Mouse (Mus musculus) left cerebral cortex, postnatal 10 days (tissue): ENCODE data around the gene C130026I21Rik. TPM values are rescaled to one million over a fixed set of nuclear protein-coding genes. Genes with fewer than 3 reads are reported as not detected.
"Not testable (repeated sequence)": the region's sequence is repeated elsewhere in the genome, so short reads cannot be mapped to it uniquely, and the experiment has no call there.

Experiments
- DNase-seq, 2 experiments: peaks; one replicate each; pipeline ENCODE4 v3.0.0; 2021 to 2022; ENCODE audit warnings: low spot score in 2 of 2, mixed read lengths in 1 of 2; ENCODE audit errors: extremely low spot score in 1 of 2
- intact Hi-C: fragments of 180-260 bp; cut with DNase I; formaldehyde crosslinking; loops from one replicate; pipeline ENCODE4 v1.15.1; 2025
- total RNA-seq, 2 experiments: library from RNA; stranded (reverse); gene quantifications; 2 replicates each; pipeline ENCODE4 v1.2.3; 2021

C130026I21Rik gene
- under 1 TPM in 1 of 2 experiments, not detected in 1; 0.69 TPM for total RNA-seq

DNA sequence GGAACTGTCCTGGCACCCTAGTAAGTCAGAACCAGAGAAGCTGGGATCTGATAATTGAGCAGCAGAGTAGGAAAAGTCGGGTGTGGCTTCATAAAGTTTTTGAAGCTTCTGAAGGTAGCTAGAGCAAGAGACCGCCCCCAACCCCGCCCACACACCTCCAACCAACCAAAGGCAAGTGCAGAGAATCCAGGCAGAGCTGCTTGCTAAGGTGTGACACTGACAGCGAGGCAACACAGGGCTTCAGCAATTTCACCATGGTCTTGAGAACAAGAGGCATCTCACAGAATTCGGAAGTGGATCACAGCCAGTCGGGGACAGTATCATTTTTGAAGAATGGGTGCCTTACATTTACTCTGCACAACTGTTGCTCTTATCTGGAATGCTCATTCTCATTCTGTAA lies at the start of gene C130026I21Rik:
TSS of gene C130026I21Rik (minus strand) at position 101 of the 400 bp plus-strand sequence.
- intact Hi-C loops, DNase-seq: not testable (repeated sequence)

- intact Hi-C loops, DNase-seq: not testable (repeated sequence)
Observed at GRCm38 (mm10) chr1:85287063-85287462, 16.7 kb upstream of the C130026I21Rik start.

DNA sequence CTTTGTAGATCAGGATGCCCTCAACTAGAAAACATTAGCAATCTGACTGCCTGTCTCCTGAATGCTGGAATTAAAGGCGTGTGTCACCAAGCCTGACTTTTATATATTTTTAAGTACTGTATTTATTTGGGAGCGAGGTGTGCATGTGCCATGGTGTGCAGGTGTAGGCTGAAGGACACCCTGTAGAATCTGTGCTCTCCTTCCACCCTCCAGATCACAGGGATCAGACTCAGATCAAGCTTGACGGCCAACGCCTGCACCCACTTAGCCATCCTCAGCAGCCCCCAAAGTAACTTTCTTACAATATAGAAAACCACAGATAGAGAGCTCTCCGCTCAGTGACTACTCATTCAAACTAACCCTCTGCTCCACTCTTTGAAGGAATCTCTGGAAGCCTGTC lies 6.1 kb upstream of the C130026I21Rik start:
- DNase-seq, intact Hi-C loops: not testable (repeated sequence)

- peak in 1 of 2 experiments; percentile 53 for DNase-seq
- intact Hi-C loops: not testable (repeated sequence)
Observed at GRCm38 (mm10) chr1:85258634-85259033, 11.7 kb downstream of the C130026I21Rik start.

DNA sequence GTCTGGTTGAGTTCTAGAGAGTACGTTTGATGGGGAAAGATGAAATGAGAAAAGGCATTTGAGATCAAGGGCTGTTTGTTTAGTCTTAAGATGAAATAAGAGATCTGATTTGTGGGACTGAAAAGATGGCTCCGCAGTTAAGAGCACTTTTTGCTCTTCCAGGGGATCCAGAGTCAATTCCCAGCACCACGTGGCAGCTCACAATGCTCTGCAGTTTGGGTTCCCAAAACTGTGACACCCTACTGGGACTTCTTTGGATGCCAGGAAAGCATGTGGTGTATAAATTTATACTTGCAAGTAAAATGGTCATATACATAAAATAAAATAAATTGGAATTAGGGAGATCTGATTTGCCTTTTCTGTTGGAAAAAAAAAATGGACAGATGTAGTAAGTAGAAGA lies 15.1 kb downstream of the C130026I21Rik start:
- intact Hi-C loops, DNase-seq: not testable (repeated sequence)

- intact Hi-C loops, DNase-seq: not testable (repeated sequence)
Observed at GRCm38 (mm10) chr1:85251211-85251610, 19.2 kb downstream of the C130026I21Rik start.

GRCm38 (mm10) chr1:85248985-85249384 lies 21.4 kb downstream of the C130026I21Rik start:
- intact Hi-C loops: not testable (repeated sequence)

GRCm38 (mm10) chr1:85246776-85247460 lies 23.4 kb downstream of the C130026I21Rik start:
- intact Hi-C loops: not testable (repeated sequence)
- DNase-seq: peak in 1 of 2 experiments; percentile 39

More at GRCm38 (mm10) chr1:85248985-85249384, 21.4 kb downstream of the C130026I21Rik start:
- peak in 1 of 2 experiments; percentile 49 for DNase-seq

GRCm38 (mm10) chr1:85246266-85246665 lies 24.1 kb downstream of the C130026I21Rik start:
- intact Hi-C loops: not testable (repeated sequence)

GRCm38 (mm10) chr1:85244941-85245340 lies 25.4 kb downstream of the C130026I21Rik start:
- DNase-seq, intact Hi-C loops: not testable (repeated sequence)

More at GRCm38 (mm10) chr1:85246266-85246665, 24.1 kb downstream of the C130026I21Rik start:
- DNase-seq: peak in 1 of 2 experiments; percentile 34

DNA sequence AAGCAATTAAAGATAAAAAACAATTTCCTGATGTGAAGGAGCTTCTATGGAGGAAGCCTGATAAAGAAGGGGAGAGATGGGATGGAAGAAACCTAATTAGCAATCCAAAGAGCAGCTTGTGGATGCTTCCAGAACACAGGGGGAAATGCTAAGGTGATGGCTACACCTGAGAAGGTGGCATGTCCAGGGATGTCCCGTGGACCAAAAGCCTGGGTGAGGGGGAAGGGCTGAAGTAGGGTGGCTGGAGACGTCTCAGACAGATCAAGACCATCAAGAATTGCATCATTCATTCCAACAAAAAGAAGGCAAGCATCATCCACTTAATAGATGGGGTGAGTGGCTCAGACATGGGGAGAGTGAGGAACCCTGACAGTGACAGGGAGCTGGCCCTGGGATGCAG lies 27.3 kb downstream of the C130026I21Rik start:
- peak in 1 of 2 experiments; percentile 18 for DNase-seq
- intact Hi-C loops: not testable (repeated sequence)

- intact Hi-C loops: not testable (repeated sequence)
Observed at GRCm38 (mm10) chr1:85239018-85239775, 31.2 kb downstream of the C130026I21Rik start.

DNA sequence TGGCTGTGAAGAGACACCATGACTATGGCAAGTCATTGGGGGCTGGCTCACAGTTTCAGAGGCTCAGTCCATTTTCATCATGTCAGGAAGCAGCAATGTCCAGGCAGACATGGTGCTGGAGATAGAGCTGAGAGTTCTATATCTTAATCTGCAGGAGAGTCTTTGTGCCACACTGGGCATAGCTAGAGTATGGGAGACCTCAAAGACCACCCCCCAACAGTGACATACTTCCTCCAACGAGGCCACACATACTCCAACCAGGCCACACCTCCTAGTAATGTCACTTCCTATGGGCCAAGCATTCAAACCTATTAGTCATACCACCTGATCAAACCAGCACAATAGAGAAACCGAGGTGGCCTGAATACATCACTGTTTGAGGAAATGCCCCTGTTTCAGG lies 63.8 kb downstream of the C130026I21Rik start:
- intact Hi-C loops, DNase-seq: not testable (repeated sequence)

More at GRCm38 (mm10) chr1:85239018-85239775, 31.2 kb downstream of the C130026I21Rik start:
- peak in 1 of 2 experiments; percentile 12 for DNase-seq

DNA sequence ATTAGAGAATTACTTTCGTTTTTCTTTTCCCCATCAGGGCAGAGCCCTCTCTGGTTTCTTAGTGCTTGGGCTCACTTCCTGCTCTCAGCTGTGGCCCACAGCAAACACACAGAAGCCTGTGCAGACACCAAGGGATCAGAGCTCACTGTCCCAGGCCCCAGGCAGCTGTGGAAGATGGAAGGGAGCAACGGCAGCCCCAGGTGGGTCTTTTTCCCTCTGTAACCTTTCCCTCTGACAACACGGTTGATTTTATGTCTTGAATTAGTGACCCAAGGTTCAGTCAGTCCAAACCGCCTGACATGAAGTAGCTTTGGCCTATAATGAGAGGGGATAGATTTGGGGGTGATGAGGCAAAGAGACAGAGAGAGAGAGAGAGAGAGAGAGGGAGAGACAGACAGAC lies 70.8 kb downstream of the C130026I21Rik start:
- intact Hi-C loops: not testable (repeated sequence)
- DNase-seq: peak in 1 of 2 experiments; percentile 21

DNA sequence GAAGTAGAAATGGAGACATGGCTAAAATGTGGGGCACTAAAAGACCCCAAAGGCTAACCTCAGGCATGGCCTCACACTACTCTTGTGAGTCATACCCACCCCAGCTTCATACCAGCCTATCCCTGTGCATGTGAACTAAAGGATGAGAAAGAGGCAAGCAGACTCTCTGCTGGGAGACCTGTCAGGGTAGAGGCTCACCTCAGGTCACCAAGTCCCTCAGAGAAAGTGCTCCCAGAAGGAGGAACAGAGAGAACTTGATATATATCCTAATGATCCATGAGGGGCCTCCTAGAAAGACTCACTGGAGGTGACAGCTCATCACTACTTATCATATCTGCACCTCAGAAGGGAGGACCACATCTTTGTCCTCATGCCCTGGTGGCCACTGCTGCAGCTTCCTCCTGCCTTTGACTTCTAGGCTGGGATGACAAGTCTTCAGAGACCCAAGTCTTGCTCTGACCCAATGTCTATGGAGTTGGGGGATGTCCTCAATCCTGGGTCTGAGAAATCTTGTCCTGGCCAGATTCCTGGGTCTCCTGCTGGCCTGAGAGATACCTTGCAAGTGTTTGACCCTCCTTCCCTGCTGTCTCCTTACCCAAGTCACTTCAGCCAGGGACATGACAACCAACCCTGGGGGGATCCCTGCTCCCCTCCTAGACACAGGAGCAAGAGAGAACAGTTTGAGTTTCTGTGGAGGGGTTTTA lies 71.6 kb downstream of the C130026I21Rik start:
- DNase-seq: peak in 1 of 2 experiments; percentile 20

GRCm38 (mm10) chr1:85196732-85197131 lies 73.6 kb downstream of the C130026I21Rik start:
- intact Hi-C loops, DNase-seq: not testable (repeated sequence)

More for the DNA sequence above, 71.6 kb downstream of the C130026I21Rik start:
- intact Hi-C loops: not testable (repeated sequence)

GRCm38 (mm10) chr1:85193761-85194160 lies 76.6 kb downstream of the C130026I21Rik start:
- intact Hi-C loops: not testable (repeated sequence)
- peak in 1 of 2 experiments; percentile 14 for DNase-seq

- intact Hi-C loops: not testable (repeated sequence)
Observed at GRCm38 (mm10) chr1:85181981-85182380, 88.4 kb downstream of the C130026I21Rik start.

DNA sequence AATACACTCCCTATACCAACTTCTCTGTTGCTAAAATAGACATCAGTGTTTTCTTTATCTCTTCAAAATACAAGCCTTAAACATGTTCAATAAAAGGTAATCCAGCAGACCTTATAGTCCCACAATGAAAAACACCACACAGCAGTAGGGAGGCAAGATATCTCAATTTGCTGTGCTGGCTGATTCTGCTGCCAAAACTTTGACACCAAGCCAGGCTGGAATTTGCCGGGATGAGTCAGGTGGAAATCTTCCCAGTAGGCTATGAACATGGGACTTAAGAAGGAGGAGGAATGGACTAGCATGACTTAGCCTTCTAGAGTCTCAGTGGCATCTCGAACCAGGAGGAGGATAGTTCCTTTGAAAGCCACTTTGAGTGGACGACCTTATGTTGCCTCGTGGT lies 91.4 kb downstream of the C130026I21Rik start:
- DNase-seq, intact Hi-C loops: not testable (repeated sequence)

More at GRCm38 (mm10) chr1:85181981-85182380, 88.4 kb downstream of the C130026I21Rik start:
- DNase-seq: not testable (repeated sequence)
